Mouse (Mus musculus): ENCODE measurements at regions not wholly inside any gene's neighbourhood (a gene's known extent, or its start where the extent isn't known, plus 50 kb on each side); places are given as distances from the start of the nearest gene placed in this dataset.

DNA sequence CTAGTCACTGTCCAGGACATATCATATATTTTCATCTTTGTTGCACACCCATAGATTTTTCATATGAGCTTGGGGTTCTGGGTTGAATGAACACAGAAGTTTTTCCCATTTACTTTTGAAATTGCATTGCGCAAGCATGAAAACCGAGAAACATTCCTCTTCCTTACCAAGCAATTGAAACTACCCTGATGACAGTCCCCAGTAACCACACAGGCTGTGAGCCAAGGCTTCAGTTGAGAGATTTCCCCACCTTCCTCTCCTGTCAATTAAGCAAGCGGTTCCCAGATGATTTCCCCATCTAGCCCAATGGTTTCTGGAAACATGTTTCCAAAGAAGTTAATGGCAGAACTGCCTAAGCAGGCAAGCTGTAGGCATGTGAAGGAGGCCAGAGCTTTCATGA, 81.8 kb upstream of the Inhba start:
- no peak for DNase-seq (ENCODE audit: low read depth, low spot score)

DNA sequence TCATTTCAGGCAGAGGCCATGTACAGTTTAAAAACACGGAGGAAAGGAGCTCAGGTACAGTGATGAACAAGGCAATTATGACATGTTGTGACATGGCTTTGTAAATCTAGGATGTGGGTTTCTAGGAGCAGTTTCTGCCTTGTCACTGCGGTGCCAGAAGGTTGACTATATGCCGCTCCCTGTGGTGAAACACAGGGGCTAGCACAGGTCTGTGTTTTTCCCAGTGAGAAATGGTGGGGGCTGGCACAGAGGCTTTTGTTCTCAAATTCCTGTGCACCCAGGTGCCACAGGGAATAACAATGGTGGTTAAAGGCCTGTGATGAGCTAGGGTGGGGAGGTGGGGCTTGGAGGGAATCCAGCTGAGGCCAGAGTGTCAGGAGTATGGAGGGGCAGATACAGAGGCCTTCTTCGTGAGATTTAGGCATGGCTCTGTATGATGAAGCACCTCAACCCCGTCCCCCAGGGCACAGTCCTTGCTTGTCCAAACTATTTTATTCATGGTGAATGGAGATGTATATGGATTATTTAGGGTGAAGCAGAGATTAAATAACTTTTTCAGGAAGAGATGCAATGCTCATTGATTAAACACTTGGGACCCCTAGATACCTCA, 80.0 kb upstream of the Inhba start:
- DNase-seq (ENCODE audit: low read depth, low spot score) = peak; percentile 74

DNA sequence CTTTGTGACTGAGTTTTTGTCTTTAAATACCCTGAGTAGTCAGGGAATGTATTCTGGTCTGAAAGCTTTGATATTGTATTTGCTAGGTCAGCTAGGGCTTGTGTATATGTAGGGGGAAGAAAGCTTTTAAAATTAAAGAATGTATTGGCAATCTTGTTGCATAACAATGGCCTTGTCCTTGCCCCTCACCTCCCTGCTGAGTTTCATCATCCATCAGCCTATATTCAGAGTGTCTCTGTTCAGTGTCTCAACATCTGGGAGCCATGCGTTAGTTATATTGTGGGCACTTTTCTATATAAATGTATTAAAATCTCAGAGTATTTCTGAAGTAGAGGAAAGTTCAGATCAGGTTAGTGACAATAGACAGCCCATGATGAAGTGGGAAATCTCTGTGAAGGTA, 76.0 kb upstream of the Inhba start:
- DNase-seq (ENCODE audit: low read depth, low spot score) = no peak

DNA sequence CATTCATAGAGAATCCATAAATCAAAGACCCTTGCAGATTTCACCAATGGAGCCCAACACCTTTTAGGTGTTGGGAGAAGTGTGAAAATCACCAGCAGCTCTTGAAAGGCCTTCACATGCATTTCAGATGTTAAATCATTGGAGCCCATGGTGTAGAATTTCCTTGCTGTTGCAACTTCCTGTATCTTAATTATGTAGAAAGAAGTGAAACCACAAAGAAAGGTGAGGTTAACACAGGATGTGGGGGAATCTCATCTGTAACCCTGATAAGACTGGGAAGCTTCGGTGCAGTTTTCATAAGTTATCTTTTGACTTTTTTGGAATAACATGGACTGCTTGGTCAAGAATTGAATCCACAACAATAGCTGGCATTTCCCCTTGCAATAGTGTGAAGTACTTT, 75.5 kb upstream of the Inhba start:
- no peak for DNase-seq (ENCODE audit: low read depth, low spot score)

DNA sequence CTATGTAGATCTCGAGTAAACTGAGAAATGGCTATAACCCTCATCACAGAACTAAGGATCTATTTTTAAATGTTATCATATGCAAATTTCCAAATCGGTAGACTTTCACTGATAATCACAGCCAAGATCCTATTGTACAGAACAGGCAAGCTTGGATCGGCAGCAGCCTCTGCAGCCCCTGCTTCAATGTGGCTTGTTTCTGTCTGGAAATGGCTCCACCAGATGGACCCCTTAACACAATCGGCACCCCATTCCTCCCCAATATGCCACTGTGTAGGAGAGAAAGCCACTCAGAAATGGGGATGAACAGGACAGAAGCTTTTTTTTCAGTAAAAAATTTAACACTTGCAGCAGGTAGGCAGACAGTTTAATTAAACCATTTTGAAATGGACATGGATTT, 61.5 kb upstream of the Inhba start:
- no peak for DNase-seq (ENCODE audit: low read depth, low spot score)

DNA sequence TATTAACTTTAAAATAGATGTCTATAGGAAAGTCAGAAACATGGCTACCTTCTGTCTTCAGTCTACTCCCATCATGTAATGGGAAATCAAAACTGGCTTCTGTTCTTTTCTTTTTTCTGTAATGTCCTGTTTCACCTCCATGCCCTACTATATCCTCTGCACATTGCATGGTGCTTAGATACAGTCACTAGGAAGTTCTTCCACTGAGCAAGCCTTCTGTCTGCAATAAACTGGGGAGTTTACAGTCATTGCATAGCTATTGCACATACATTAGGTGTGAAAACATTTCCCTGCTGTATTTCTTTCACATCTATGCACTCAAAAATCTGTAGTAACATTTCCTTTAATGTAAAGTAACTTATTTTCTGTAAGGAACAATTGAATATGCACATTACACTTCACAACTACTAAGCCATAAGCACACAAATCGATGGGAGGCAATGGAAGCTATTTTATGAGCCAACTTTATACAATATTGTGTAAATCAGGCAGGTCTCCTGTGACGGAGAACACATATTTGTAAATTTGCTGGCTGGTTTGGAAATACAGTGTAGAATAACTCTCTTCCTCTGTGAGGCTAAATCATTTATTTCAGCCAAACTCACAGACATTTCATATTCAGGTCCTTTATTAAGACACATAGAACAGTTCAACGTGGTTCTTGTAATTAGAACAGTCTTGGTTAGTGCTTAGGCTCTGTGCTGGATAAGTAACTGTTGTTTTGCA, 60.6 kb upstream of the Inhba start:
- no peak for DNase-seq (ENCODE audit: low read depth, low spot score)

Data from ZHBTc4 (cell line).